Mouse (Mus musculus): ENCODE results near the gene S1pr1.
A peak's percentile ranks its signal among the peaks of the same experiment; 100 is the strongest.

S1pr1 gene

DNA sequence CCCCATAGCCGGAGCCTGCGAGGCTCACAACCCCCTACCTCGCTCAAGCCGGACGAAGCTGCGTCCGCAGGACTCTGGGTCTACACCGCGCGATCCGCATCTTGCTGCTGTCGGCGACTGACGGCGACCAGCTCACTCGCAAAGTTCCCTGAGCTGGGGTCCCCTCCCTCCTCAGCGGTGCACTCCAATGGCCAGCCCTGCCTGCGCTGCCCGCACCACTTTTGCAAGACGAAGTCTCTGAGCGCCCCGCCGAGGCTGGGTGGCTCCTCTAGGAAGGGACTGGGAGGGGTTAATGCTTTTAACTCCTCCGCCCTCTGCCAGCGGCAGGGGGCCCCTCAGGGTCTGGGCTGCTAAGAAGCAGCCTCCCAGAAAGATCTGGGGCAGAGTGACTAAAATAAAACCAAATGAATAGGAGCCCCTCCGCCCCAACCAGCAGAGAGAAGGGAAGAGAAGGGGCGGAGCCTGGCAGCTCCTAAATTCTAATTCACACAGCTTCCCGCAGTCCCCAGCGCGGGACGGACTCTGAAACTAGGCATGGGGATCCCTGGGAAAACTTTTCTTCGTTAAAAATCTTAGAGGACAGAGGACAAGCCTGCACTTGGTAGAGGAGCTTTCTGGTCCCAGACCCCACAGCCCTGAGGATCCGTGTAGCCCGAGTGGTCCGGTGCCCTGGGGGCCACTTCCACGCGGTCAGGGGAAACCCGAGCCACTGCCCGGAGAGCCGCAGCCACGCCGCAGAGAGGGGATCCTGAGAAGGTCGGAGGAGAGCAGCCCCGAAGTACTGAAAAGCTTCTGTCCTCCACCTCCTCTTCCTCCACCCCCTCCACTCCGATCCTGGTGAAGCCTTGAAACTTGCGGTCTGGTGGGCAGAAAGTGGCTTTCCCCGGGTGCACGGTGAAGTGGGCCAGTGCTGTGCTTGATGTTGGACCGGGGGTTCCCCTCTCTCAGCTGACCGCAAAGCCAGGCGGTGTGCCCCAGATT lies at the start of gene S1pr1:
Gene S1pr1 (minus strand): TSS at position 402 of the 981 bp plus-strand sequence.
- TF ChIP-seq GATA4 (IDR thresholded peaks at IDR 0.05; ENCODE audit: insufficient replicate concordance, low read length), result no peak

DNA sequence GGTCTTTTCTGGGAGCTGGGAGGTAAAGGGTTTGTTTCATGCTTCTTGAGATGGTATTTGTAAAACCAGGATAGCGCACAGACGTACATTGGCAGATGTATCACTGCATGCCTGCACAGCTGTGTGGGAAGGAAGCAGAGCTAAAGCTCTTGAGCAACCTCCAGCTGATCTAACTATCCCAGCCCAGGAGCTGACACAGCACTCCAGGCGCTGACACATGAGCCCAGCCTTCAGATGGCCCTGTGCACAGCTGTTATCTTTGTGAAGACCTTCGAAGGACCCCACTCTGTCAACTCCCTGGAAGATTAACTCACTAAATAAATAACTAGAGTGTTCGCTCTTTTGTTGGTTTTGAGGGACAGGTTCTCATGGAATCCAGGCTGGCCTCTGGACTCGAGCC lies 48.4 kb upstream of the S1pr1 start:
- TF ChIP-seq GATA4 (IDR thresholded peaks at IDR 0.05; ENCODE audit: insufficient replicate concordance, low read length), result 0 out of 2 replicates have a peak, but pooled peaks have one; percentile 14

DNA sequence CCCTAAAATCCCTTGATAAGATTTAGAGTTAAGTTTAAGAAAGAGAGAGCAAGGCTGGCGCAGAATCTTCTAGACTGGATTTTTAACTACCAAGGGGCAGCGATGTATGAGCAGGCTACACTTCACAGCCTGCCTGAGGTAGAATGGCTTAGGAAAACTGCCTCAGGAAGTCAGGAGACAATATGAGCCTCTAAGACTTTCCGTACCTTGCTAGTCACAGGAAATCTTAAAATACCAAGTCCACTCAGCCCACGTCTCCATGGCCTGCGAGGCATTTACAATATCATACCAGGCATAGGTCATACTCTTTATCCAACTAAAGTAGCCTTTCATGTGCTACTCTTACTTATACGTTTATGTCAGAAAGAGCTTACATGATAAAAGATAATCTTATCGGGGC lies 48.0 kb upstream of the S1pr1 start:
- no peak for TF ChIP-seq GATA4 (IDR thresholded peaks at IDR 0.05; ENCODE audit: insufficient replicate concordance, low read length)

DNA sequence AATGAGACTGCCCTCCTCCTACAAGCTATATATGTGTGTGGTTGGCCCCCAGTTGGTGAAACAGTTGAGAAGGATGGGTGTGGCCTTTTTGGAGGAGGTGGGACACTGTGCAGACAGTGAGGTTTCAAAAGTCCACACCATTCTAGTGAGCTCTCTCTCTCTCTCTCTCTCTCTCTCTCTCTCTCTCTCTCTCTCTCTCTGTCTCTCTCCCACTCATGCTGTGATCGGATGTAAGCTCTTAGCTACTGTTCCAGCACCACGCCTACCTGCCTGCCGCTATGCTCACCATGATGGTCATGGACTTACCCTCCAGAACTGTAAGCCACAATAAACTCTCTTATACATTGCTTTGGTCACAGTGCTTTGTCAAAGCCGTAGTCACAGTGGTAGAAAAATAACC lies 44.8 kb upstream of the S1pr1 start:
- no peak for TF ChIP-seq GATA4 (IDR thresholded peaks at IDR 0.05; ENCODE audit: insufficient replicate concordance, low read length)

DNA sequence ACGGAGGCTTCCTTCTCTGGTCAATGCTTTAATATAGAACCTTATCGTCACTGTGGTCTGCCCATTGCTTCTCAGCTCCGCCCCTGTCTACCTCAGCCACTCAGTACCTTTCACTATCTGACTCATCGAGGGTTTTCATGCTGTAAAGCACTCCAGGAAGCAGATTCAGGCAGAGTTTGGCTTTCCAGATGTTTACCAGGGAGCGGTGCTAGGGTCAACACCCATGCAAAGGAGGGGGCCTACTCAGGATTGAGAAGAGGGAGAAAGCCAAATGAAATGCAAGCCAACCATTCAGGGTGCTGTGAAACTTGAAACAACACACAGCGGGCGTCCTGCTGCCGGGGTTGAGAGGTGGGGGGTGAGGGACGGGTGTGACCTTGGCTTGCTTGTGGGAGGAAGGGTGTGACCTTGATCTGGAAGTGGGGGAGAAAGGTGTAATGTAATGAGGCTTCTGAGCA lies 43.6 kb upstream of the S1pr1 start:
- no peak for TF ChIP-seq GATA4 (IDR thresholded peaks at IDR 0.05; ENCODE audit: insufficient replicate concordance, low read length)

DNA sequence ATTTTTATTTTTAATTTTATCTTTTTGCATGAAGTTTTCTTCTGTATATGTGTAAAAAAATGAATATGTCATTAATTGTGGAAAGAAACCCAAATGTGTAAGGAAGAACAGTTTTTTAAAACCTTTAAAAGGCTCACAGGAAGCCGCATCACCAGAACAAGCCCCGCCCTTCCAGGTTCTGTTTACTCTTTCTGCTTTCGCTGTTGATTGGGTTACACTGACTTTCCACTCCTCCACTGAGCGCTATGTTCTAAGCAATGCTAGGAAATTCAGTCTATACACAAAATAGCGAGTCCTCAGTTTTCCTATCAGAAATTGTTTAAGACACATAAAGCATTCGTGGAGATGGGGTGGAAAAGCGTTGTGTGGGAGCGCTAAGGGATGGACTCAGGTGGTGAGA lies 39.6 kb upstream of the S1pr1 start:
- no peak for TF ChIP-seq GATA4 (IDR thresholded peaks at IDR 0.05; ENCODE audit: insufficient replicate concordance, low read length)

DNA sequence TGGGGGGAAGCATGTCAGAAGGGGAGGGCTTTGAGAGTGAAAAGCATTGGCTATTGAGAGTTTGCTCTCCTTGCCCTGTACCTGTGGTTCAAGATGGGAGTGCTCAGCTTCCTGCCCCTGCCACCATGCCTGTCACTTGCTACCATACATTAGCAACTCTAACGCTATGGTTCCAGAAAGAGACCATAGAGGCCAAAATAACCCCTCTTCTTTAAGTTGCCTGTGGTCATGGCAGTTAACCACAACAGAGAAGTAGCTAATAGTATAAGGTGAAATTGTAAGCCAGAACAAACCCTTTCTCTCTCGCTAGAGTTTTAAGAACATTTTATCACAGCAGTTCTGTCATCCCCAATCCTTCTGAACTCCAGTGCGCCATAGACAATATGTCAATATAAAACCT lies 35.5 kb upstream of the S1pr1 start:
- TF ChIP-seq GATA4 (IDR thresholded peaks at IDR 0.05; ENCODE audit: insufficient replicate concordance, low read length), result no peak

DNA sequence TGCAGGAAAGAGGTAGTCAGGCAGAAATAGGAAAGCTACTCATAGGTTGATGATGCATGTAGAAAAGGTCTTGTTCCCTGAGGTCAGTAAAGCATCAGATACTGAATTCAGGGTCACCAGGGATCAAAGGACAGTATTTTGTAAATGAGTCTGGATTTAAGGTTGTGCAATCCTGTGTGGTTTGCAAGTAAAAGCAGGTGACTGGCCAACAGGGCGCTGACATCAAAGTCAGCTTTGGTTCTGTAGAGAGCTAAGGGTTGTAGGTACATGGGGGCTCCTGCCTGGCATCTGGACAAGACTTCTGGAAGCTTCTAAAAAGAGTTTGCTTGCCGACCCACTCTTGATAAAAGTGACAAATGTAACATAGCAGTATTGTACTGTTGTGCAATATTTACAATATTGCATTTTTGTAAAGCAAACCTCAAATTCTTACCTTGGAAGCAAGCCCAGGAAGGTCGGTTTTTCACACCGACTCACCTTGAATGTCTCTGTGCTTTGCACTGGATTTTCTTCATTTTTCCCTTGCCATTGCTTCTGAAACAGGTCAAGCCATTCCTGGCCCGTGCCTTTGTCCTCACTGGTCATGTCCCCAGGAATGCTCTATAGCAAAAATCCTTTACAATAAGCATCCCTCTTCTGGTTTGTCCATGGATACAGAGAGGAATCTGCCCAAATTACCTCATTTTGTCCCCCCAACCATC lies 33.6 kb upstream of the S1pr1 start:
- TF ChIP-seq GATA4 (IDR thresholded peaks at IDR 0.05; ENCODE audit: insufficient replicate concordance, low read length), result peak; percentile 72; the same call in 1 of the 2 replicates

DNA sequence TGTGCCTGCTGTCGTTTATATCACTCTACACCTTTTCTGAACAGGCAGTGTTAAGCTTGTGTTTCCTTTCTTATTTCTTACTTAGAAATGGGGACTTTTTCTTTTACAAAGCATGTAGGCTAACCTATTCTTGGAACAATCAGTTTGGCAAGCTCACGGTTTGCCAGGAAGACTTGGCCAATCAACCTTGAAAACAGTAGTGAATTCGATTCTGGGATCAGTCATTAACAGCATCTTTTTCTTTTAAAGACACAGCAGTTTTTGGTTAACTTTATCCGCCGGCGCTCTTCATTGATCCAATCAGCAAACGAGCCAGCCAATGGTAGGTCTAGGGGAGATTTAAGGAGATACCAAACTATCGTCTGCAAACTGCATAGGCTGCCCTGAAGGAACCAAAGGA lies 31.6 kb upstream of the S1pr1 start:
- no peak for TF ChIP-seq GATA4 (IDR thresholded peaks at IDR 0.05; ENCODE audit: insufficient replicate concordance, low read length)

DNA sequence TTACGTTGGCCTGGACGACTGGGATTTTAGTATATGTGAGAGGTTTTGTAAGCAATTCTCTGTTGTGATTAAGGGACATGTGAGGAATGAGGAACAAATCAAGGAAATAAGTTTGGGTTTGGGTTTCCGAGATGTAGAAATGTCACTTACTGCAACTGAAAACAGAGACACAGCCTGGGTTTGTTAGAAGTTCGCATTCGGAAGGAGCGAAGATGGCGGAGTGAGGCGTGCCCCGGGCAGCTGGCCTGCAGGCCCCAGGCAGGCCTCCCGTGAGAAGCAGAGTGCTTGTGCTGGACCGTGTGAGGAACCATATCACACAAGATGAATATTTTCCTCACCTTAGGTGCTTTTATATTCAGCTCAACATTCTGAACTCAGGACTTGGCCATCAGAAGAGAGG lies 30.2 kb upstream of the S1pr1 start:
- no peak for TF ChIP-seq GATA4 (IDR thresholded peaks at IDR 0.05; ENCODE audit: insufficient replicate concordance, low read length)

DNA sequence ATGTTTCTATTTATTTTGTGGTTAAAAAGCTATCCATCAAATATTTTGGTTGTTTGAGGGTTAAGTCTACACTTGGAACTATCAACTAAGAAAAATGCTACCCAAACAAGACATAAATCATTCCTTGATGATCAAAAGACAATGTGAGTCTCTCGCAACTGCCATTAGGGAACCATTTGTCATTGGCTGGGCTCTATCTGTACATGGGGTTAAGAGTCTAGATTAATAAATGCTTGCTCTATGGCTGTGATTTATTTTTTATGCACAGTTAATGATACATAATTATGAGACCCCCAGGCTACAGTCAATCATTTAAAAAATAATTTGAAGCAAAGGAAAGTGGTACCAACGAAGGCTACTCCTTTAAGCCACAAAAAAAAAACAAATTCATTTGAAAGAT lies 23.7 kb upstream of the S1pr1 start:
- TF ChIP-seq GATA4 (IDR thresholded peaks at IDR 0.05; ENCODE audit: insufficient replicate concordance, low read length), result no peak

DNA sequence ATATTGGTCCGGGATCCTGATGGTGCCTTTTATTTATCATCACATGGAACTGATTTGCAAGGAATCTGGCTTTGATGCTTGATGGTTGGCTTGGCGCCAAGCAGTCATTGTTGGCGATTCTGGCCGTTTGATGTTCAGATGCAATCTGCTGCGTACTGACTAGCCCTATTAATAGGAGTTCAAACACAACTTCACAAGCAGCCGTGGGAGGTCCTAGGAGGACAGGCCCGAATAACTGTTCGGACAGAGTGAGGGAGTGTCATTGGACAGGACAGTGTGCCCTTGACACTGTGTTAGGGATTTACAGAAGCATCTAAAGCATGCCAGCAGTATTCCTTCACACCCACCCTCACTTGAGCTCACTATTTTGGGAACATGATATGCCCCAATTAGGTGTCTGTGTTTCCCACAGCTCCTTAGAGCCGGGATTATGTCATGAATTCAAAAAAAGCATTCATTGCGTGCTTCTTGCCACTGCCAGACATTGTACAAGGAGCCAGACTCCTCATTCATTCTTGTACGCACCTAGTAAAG lies 23.0 kb upstream of the S1pr1 start:
- no peak for TF ChIP-seq GATA4 (IDR thresholded peaks at IDR 0.05; ENCODE audit: insufficient replicate concordance, low read length)

DNA sequence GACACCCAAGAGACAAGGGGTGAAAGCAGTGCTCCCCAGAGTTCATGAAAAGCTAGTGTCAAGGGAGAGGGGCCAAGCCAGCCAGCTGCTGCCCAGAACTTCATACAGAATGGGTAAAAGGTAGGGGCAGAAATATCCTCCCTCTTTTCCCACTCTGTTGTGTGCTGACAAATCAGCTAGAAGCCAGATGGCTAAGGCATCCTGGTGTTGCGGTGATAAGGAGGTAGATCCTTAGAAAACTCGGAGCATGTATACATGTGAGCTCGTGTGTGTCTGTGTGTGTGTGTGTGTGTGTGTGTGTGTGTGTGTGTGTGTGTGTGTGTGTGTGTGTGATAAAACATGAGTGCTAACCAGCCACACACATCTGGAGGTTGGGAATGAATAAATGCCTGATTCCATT lies 20.7 kb upstream of the S1pr1 start:
- no peak for TF ChIP-seq GATA4 (IDR thresholded peaks at IDR 0.05; ENCODE audit: insufficient replicate concordance, low read length)

DNA sequence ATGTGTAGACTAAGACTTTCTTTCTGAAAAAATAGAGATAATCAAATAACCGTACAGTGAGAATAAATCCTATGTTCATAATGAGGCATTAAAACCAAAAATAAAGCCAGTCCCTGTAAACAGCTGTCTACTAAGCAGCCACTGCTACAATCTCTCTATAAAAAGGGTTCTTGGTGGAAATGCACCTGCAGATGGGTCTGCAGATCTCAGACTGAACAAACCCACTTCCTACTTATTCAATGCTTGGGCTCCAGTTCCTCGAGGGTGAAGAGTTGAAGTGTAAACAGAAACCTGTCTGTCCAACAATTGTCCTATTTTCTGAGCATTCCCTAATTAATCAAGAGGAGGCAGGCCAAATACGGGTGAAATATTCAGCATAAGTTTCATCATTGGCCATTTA lies 20.0 kb upstream of the S1pr1 start:
- TF ChIP-seq GATA4 (IDR thresholded peaks at IDR 0.05; ENCODE audit: insufficient replicate concordance, low read length), result no peak

DNA sequence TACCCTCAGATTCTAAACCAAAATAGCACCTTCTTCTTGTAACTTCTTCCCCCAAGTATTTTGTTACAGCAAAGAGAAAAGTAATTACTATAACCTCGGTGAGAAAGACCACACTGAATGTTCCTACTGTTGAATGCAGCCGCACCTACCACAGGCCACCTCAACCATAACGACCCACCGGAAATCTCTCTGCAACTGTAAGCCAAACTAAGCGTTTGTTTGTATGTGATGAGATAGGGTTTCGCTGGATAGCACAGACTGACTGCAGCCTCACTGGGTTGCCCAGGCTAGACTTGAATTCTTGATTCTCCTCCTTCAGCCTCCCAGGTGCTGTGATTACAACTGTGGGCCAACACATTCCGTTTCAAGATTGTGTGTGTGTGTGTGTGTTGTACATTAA lies 15.5 kb upstream of the S1pr1 start:
- no peak for TF ChIP-seq GATA4 (IDR thresholded peaks at IDR 0.05; ENCODE audit: insufficient replicate concordance, low read length)

DNA sequence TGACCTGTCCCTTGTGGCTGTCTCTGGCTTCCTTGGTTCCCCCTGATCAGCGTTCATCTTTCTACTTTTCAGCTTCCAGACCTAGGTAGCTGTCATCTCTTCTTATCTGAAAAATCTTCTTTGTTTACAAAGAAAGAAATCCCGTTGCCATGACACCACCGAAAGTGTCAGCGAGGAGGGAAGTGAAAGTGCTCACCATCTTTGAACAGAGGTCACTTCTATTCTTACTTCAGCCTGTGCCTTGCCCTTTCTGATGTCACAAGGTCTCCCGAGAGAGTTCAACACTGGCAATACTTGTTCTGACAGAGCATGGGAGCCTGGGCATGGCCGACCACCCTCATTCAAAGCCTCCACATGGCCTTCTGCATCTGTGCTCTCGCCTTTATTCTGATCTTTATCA lies 14.3 kb upstream of the S1pr1 start:
- no peak for TF ChIP-seq GATA4 (IDR thresholded peaks at IDR 0.05; ENCODE audit: insufficient replicate concordance, low read length)

Measured in liver, adult (tissue).